Mouse (Mus musculus) fibroblast of lung, adult 2 months (primary cell): ENCODE results near the gene Hexa.
A peak's percentile ranks its signal among the peaks of the same experiment; 100 is the strongest.

Experiments
- DNase-seq: peaks from one replicate; pipeline ENCODE4 v3.0.0-alpha.2; 2011; ENCODE audit warnings: low read depth

Gene Hexa

DNA sequence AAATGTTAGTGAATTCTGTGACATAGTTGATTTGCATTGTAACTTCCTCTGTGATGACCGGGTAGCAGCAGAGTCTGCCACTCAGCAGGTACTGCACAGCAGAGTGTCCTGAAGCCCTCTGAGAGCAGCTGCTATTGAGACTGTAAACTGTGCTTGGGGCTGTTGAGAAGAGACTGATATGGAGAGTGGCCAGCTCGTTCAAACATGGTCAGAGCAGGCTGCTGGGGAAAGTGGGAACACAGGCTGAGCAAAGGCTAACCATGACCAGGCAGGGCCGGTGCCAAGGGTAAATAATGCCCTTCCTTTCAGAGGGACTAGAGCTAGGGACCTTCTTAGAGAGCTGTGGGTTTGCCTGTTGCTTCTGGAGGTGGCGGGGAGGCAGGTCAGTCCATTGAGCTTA, 14.4 kb downstream of the Hexa start:
- DNase-seq = no peak

DNA sequence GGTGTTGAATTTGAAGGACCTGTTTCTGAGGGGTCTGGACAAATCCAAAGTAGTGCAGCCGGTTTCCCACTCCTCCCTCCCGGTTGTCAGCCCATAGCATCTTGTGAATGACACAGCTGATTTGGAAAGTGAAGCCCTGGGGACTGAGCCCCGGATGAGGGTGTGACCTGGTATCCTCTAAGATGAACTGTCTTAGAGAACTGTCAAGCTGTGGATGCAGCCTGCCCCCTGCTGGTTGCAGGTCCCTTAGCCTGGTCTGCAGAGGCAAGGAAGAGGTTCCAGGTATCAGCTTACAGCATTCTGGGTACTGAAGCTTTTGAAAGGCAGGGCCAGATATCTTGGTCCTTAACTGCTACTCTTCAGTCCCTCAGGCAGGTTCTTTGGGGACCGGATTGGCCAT, 26.3 kb downstream of the Hexa start:
- DNase-seq = no peak

GRCm38 (mm10) chr9:59567111-59567510, 27.8 kb downstream of the Hexa start:
- no peak for DNase-seq

DNA sequence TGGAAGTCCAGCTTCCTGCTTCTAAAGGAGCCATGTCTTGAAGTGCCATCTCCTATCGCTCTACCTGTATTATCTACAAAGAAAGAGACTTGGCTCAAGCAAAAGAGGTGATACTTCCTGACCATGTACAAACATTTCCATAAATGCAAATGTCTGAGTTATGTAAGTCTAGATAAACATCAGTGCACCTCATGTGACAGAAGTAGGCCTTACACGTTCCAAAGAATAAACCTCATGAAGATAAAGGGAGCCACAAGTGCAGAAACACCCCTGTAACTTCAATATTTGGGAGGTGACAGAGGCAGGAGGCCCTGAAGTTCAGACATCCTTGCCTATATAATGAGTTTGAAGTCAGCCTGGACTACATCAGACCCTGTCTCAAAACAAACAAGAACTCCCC, 32.5 kb downstream of the Hexa start:
- no peak for DNase-seq

DNA sequence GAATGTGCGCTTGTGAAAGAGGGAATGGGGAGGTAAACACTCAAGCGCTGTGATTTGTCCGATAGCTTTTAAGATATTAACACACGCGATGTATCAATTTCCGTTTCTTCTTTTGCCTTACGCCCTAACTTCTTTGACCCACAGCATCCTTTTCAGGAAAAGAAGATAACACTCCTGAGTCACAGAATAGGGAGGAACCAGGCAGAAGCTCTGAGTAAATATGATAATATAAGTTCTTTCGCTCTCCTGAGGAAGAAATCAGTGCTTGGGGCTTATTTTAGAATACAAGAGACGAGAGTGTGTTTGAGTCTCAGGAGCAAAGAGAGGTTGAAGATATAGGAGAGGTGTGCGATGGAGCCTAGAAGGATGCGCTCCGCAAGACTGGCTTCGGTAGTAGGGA, 38.1 kb downstream of the Hexa start:
- no peak for DNase-seq

GRCm38 (mm10) chr9:59577844-59578504, 38.6 kb downstream of the Hexa start, which contains the start of gene Celf6:
Celf6 (plus strand) TSS chr9:59577917.
- DNase-seq = peak; percentile 12

DNA sequence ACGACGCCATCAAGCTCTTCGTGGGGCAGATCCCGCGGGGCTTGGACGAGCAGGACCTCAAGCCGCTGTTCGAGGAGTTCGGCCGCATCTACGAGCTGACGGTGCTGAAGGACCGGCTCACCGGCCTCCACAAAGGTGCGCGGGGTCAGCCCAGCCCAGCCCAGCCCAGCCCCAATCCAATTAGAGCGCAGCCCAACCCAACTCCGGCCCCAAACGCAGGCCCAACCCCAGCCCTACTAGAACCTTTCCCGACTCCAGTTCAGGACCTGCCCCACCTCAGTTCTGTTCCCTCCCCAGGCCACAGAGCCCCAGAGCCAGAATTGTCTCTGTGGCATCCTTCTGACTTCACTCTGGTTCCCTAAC, 39.1 kb downstream of the Hexa start:
- no peak for DNase-seq

- peak; percentile 51 for DNase-seq
These were observed 45.5 kb downstream of the Hexa start for GRCm38 (mm10) chr9:59584871-59585308.

- DNase-seq = no peak
These were observed 48.9 kb downstream of the Hexa start for GRCm38 (mm10) chr9:59588252-59588651.

GRCm38 (mm10) chr9:59588710-59589671, 49.7 kb downstream of the Hexa start:
- no peak for DNase-seq

- no peak for DNase-seq
These were observed 50.5 kb downstream of the Hexa start for GRCm38 (mm10) chr9:59589703-59590439.

GRCm38 (mm10) chr9:59601661-59602060, 62.3 kb downstream of the Hexa start:
- DNase-seq = no peak

GRCm38 (mm10) chr9:59605967-59606366, 66.6 kb downstream of the Hexa start:
- DNase-seq = no peak

DNA sequence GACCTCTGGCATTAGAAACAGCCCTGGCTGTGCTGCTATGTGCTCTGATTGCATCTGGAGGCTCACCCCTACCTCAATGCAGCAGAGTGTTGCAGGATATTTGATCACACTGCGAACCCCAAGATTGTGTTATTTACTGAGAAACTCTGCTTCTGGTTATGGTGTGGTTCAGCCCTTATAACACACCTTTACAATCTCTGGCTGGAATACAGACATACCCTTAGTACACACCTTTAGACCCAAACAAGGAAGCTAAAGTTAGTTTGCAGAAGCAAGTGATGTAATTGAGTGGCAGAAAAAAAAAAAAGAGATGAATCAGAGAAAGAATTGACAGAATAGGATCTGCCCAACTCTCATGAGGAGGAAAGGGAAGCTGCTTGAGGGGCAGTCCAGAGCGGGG, 71.6 kb downstream of the Hexa start:
- no peak for DNase-seq
